In the genomic region with DNA sequence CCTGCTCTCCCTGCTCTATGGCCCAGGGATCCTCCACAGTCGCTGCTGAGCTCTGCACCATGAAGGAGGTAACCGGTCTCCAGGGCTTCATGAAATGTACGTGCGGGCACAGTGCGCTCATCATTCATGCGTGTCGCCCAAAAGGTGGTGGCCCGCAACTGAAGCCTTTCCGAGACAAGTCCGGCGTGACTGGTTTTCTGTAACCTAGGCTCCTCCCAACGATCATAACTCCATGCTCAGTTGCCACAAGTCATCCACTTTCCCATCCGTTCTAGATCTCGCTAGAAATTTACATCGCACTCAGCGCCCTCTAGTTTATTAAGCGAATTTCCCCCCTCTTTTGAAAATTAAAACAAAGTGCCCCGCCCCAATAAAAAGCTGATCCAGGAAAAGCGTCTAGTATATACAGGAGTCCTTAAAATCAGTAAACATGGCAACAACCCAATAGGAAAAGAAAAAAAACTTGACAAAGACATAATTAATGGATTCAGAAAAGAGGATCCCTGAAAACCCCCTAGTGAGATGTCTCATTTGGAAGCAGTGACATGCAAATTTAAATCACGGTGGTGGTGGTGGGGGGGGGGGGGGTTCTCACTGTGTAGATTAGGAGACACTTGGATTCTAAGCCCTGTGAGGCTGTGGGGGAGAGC, we compare ENCODE assay signal across 8 mouse cellular contexts. TPM values are rescaled to one million over a fixed set of nuclear protein-coding genes. Genes with fewer than 3 reads are reported as not detected.
A peak's percentile ranks its signal among the peaks of the same experiment; 100 is the strongest.
DNase-seq lines count a peak whose midpoint lies in the region; ATAC-seq lines count a peak whose summit lies in the region.

No protein-coding gene starts in this region.

- no peak overlapping the region for H3K27ac ChIP-seq in embryonic facial prominence, embryonic 12.5 days
- H3K27ac ChIP-seq in intestine, embryonic 16.5 days (ENCODE audit: low read length), result 0 out of 2 replicates have a peak overlapping the region, but pooled peaks have one; percentile 16
- no peak overlapping the region for H3K27ac ChIP-seq in neural tube, embryonic 11.5 days (ENCODE audit: low read depth, low read length)

- 7% methylated on average over 20 of the region's 20 CpGs for WGBS in embryonic facial prominence, embryonic 12.5 days
- WGBS in intestine, embryonic 16.5 days, result 21% methylated on average over 20 of the region's 20 CpGs
- WGBS in neural tube, embryonic 11.5 days, result 10% methylated on average over 20 of the region's 20 CpGs

- 0 out of 2 replicates have a peak, but pooled peaks cover 4% of the 10 kb centered on the region for H3K4me1 ChIP-seq in embryonic facial prominence, embryonic 12.5 days
- peaks cover 11% of the 10 kb centered on the region; the same call in 1 of the 2 replicates for H3K4me1 ChIP-seq in intestine, embryonic 16.5 days (ENCODE audit: control insufficient read depth, insufficient read depth, low read length)
- 0 out of 2 replicates have a peak, but pooled peaks cover 6% of the 10 kb centered on the region for H3K4me1 ChIP-seq in neural tube, embryonic 11.5 days (ENCODE audit: control insufficient read depth, insufficient read depth, low read length)

- H3K9ac ChIP-seq in embryonic facial prominence, embryonic 12.5 days, result no peak overlapping the region
- no peak overlapping the region for H3K9ac ChIP-seq in intestine, embryonic 16.5 days (ENCODE audit: low read depth, low read length)
- H3K9ac ChIP-seq in neural tube, embryonic 11.5 days (ENCODE audit: low read length), result no peak overlapping the region

- ATAC-seq in embryonic facial prominence, embryonic 12.5 days (ENCODE audit: insufficient number of reproducible peaks, insufficient read depth, low FRiP score, low TSS enrichment), result no peak
- no peak for ATAC-seq in intestine, embryonic 16.5 days
- ATAC-seq in neural tube, embryonic 11.5 days (ENCODE audit: insufficient read depth, low FRiP score, low TSS enrichment), result no peak

- no peaks in the 10 kb centered on the region for H3K36me3 ChIP-seq in embryonic facial prominence, embryonic 12.5 days
- H3K36me3 ChIP-seq in intestine, embryonic 16.5 days (ENCODE audit: control insufficient read depth, insufficient read depth, low read length), result no peaks in the 10 kb centered on the region
- no peaks in the 10 kb centered on the region for H3K36me3 ChIP-seq in neural tube, embryonic 11.5 days (ENCODE audit: control insufficient read depth, insufficient read depth, low read length)

- peak overlapping the region; percentile 0; the same call in 1 of the 2 replicates for H3K4me3 ChIP-seq in embryonic facial prominence, embryonic 12.5 days
- no peak overlapping the region for H3K4me3 ChIP-seq in intestine, embryonic 16.5 days (ENCODE audit: low read length)
- no peak overlapping the region for H3K4me3 ChIP-seq in neural tube, embryonic 11.5 days (ENCODE audit: low read depth, low read length)

- DNase-seq in kidney, postnatal 10 days, result peak; percentile 42
- no peak for DNase-seq in kidney, adult 11 months
- DNase-seq in neural tube, embryonic 11.5 days (ENCODE audit: low spot score), result no peak
- DNase-seq in T-cell, adult 2 months (ENCODE audit: low spot score), result no peak
- no peak for DNase-seq in layer of hippocampus, postnatal 10 days (ENCODE audit: low spot score in 2 of 2)
- DNase-seq in cerebellum, adult 11 months, result no peak

- peaks cover 22% of the 10 kb centered on the region for H3K27me3 ChIP-seq in embryonic facial prominence, embryonic 12.5 days
- no peaks in the 10 kb centered on the region for H3K27me3 ChIP-seq in intestine, embryonic 16.5 days (replicated peaks; ENCODE audit: control insufficient read depth, insufficient read depth, low read length)
- no peaks in the 10 kb centered on the region for H3K27me3 ChIP-seq in neural tube, embryonic 11.5 days (ENCODE audit: control insufficient read depth, insufficient read depth, low read length)

- no peaks in the 10 kb centered on the region for H3K9me3 ChIP-seq in embryonic facial prominence, embryonic 12.5 days
- no peaks in the 10 kb centered on the region for H3K9me3 ChIP-seq in intestine, embryonic 16.5 days (ENCODE audit: control insufficient read depth, low read length)
- H3K9me3 ChIP-seq in neural tube, embryonic 11.5 days (ENCODE audit: control insufficient read depth, low read length), result no peaks in the 10 kb centered on the region

- peak overlapping the region; percentile 46 for H3K4me2 ChIP-seq in embryonic facial prominence, embryonic 12.5 days (replicated peaks)
- H3K4me2 ChIP-seq in intestine, embryonic 16.5 days (ENCODE audit: low read depth, low read length), result peak overlapping the region; percentile 35
- peak overlapping the region; percentile 13 for H3K4me2 ChIP-seq in neural tube, embryonic 11.5 days (ENCODE audit: low read depth)

RNA-seq across cellular contexts. Expression of a gene that starts 28.2 kb away (rescaled TPM):
- 38.2 and 39.2 TPM in 2 replicates for polyA plus RNA-seq in embryonic facial prominence, embryonic 12.5 days (2016; fragmentation: Nextera tagmentation; extraction: Ambion mirVana)
- polyA plus RNA-seq in intestine, embryonic 16.5 days (2015; fragmentation: Nextera tagmentation; extraction: Ambion mirVana), result 57.0 and 57.5 TPM in 2 replicates
- 107 and 115 TPM in 2 replicates for polyA plus RNA-seq in neural tube, embryonic 11.5 days (2014; fragmentation: Nextera tagmentation; extraction: Ambion mirVana)
- 100 to 1,000 TPM; 267 to 271 TPM for total RNA-seq in layer of hippocampus, postnatal 10 days (2021)
